ENCODE assay signal across 16 mouse cellular contexts in genomic region chr8:79351916-79352315, GRCm38 (mm10). TPM values are rescaled to one million over a fixed set of nuclear protein-coding genes. Genes with fewer than 3 reads are reported as not detected.
DNase-seq lines count a peak whose midpoint lies in the region; ATAC-seq and TF ChIP-seq lines count a peak whose summit lies in the region.
"Had no signal": no experiment of that assay in that cellular context is flagged by ENCODE, and none has a peak within 500 bp of the region (broad histone marks: within the 10 kb centered on the region; RNA-seq: fewer than 3 reads in every experiment).

No protein-coding gene starts in this region.

- H3K9me3 ChIP-seq in embryonic facial prominence, embryonic 15.5 days (replicated peaks): no peaks in the 10 kb centered on the region
- no peaks in the 10 kb centered on the region for H3K9me3 ChIP-seq in embryonic facial prominence, embryonic 10.5 days
- no peaks in the 10 kb centered on the region for H3K9me3 ChIP-seq in hindbrain, embryonic 13.5 days
- H3K9me3 ChIP-seq in hindbrain, embryonic 11.5 days (ENCODE audit: control insufficient read depth, low read length): no peaks in the 10 kb centered on the region
- no peaks in the 10 kb centered on the region for H3K9me3 ChIP-seq in E14TG2a.4 (ENCODE audit: low read length)
- H3K9me3 ChIP-seq: G1E; limb, embryonic 15.5 days had no signal

- peaks cover 49% of the 10 kb centered on the region for H3K4me1 ChIP-seq in embryonic facial prominence, embryonic 15.5 days
- peaks cover 26% of the 10 kb centered on the region for H3K4me1 ChIP-seq in embryonic facial prominence, embryonic 10.5 days
- peaks cover 45% of the 10 kb centered on the region for H3K4me1 ChIP-seq in hindbrain, embryonic 13.5 days (replicated peaks)
- H3K4me1 ChIP-seq in hindbrain, embryonic 11.5 days (replicated peaks; ENCODE audit: control insufficient read depth, insufficient read depth, low read length): no peaks in the 10 kb centered on the region
- peaks cover 31% of the 10 kb centered on the region for H3K4me1 ChIP-seq in E14TG2a.4 (replicated peaks; ENCODE audit: low read depth, low read length)
- H3K4me1 ChIP-seq in embryonic fibroblast, embryonic 13.5 days (ENCODE audit: control insufficient read depth, insufficient read depth, low read length): peaks cover 10% of the 10 kb centered on the region

- ATAC-seq in embryonic facial prominence, embryonic 15.5 days (ENCODE audit: insufficient number of reproducible peaks, low FRiP score, low TSS enrichment, low read depth): no peak
- ATAC-seq in hindbrain, embryonic 13.5 days (ENCODE audit: low FRiP score): no peak
- no peak for ATAC-seq in hindbrain, embryonic 11.5 days (ENCODE audit: low FRiP score)
- ATAC-seq: inflammation-experienced regulatory T-cells, adult 6 months; midbrain, embryonic 16.5 days had no signal

- no peak for TF ChIP-seq POLR2A in embryonic fibroblast, embryonic 13.5 days (IDR thresholded peaks at IDR 0.05; ENCODE audit: low read depth, low read length)

- H3K27ac ChIP-seq in embryonic facial prominence, embryonic 15.5 days (replicated peaks): 0 out of 2 replicates have a peak overlapping the region, but pooled peaks have one; percentile 11
- no peak overlapping the region for H3K27ac ChIP-seq in embryonic facial prominence, embryonic 10.5 days (replicated peaks)
- H3K27ac ChIP-seq in hindbrain, embryonic 13.5 days: peak overlapping the region; percentile 49; the same call in 1 of the 2 replicates
- no peak overlapping the region for H3K27ac ChIP-seq in hindbrain, embryonic 11.5 days (ENCODE audit: low read depth, low read length)
- H3K27ac ChIP-seq in embryonic fibroblast, embryonic 13.5 days (ENCODE audit: insufficient read depth, low read length): peak overlapping the region; percentile 43; the same call in 1 of the 2 replicates
- H3K27ac ChIP-seq: limb, embryonic 15.5 days had no signal

- H3K4me3 ChIP-seq in embryonic facial prominence, embryonic 15.5 days (replicated peaks): no peak overlapping the region
- no peak overlapping the region for H3K4me3 ChIP-seq in embryonic facial prominence, embryonic 10.5 days
- no peak overlapping the region for H3K4me3 ChIP-seq in hindbrain, embryonic 13.5 days
- H3K4me3 ChIP-seq in hindbrain, embryonic 11.5 days (ENCODE audit: low read depth, low read length): no peak overlapping the region
- H3K4me3 ChIP-seq in E14TG2a.4 (replicated peaks; ENCODE audit: low read length): peak overlapping the region; percentile 41; the same call in 1 of the 2 replicates
- H3K4me3 ChIP-seq in embryonic fibroblast, embryonic 13.5 days (ENCODE audit: insufficient read depth, low read length): no peak overlapping the region
- H3K4me3 ChIP-seq: limb, embryonic 15.5 days had no signal

- DNase-seq in embryonic facial prominence, embryonic 10.5 days (ENCODE audit: low spot score): no peak
- no peak for DNase-seq in hindbrain, embryonic 11.5 days (ENCODE audit: low spot score)
- DNase-seq in ovary, adult 18-20 months (ENCODE audit: low spot score): no peak
- no peak for DNase-seq in left cerebral cortex, adult 9 months (ENCODE audit: low spot score in 2 of 2)
- DNase-seq: adrenal gland, postnatal 25 days; kidney, postnatal 4 days; lung, adult 2 months; spleen, adult 18-20 months had no signal

- no peak for TF ChIP-seq CTCF in E14TG2a.4 (conservative IDR thresholded peaks at IDR 0.05; ENCODE audit: low read length)
- TF ChIP-seq CTCF in embryonic fibroblast, embryonic 13.5 days (IDR thresholded peaks at IDR 0.05; ENCODE audit: borderline replicate concordance, insufficient read depth, low read length): no peak

- no peak overlapping the region for H3K9ac ChIP-seq in embryonic facial prominence, embryonic 15.5 days
- H3K9ac ChIP-seq in hindbrain, embryonic 13.5 days: no peak overlapping the region
- H3K9ac ChIP-seq in hindbrain, embryonic 11.5 days (ENCODE audit: low read depth, low read length): no peak overlapping the region
- H3K9ac ChIP-seq: limb, embryonic 15.5 days had no signal

- H3K27me3 ChIP-seq in embryonic facial prominence, embryonic 15.5 days: no peaks in the 10 kb centered on the region
- H3K27me3 ChIP-seq in embryonic facial prominence, embryonic 10.5 days (replicated peaks; ENCODE audit: low read depth, poor library complexity, severe bottlenecking): no peaks in the 10 kb centered on the region
- no peaks in the 10 kb centered on the region for H3K27me3 ChIP-seq in hindbrain, embryonic 13.5 days
- no peaks in the 10 kb centered on the region for H3K27me3 ChIP-seq in hindbrain, embryonic 11.5 days (ENCODE audit: control insufficient read depth, insufficient read depth, low read length)
- H3K27me3 ChIP-seq in E14TG2a.4 (ENCODE audit: insufficient read depth, low read length): no peaks in the 10 kb centered on the region
- H3K27me3 ChIP-seq: limb, embryonic 15.5 days had no signal

- H3K36me3 ChIP-seq in embryonic facial prominence, embryonic 15.5 days: peaks cover 34% of the 10 kb centered on the region
- H3K36me3 ChIP-seq in embryonic facial prominence, embryonic 10.5 days (replicated peaks): peaks cover 90% of the 10 kb centered on the region
- peaks cover 49% of the 10 kb centered on the region for H3K36me3 ChIP-seq in hindbrain, embryonic 13.5 days
- H3K36me3 ChIP-seq in hindbrain, embryonic 11.5 days (ENCODE audit: control insufficient read depth, insufficient read depth, low read length): 0 out of 2 replicates have a peak, but pooled peaks cover 3% of the 10 kb centered on the region
- peaks cover 25% of the 10 kb centered on the region; the same call in 1 of the 2 replicates for H3K36me3 ChIP-seq in E14TG2a.4 (ENCODE audit: insufficient read depth, low read length)
- H3K36me3 ChIP-seq: G1E had no signal

- H3K4me2 ChIP-seq in embryonic facial prominence, embryonic 15.5 days (replicated peaks): no peak overlapping the region
- H3K4me2 ChIP-seq in hindbrain, embryonic 13.5 days: no peak overlapping the region
- H3K4me2 ChIP-seq in hindbrain, embryonic 11.5 days (replicated peaks; ENCODE audit: low read depth, low read length): no peak overlapping the region
- H3K4me2 ChIP-seq: limb, embryonic 15.5 days had no signal

- 74% methylated on average over 8 of the region's 8 CpGs for WGBS in embryonic facial prominence, embryonic 15.5 days
- WGBS in embryonic facial prominence, embryonic 10.5 days: 88% methylated on average over 8 of the region's 8 CpGs
- WGBS in hindbrain, embryonic 13.5 days: 72% methylated on average over 8 of the region's 8 CpGs
- 91% methylated on average over 8 of the region's 8 CpGs for WGBS in hindbrain, embryonic 11.5 days

RNA-seq across cellular contexts. Expression of gene Smad1, which starts 47.4 kb away (rescaled TPM):
- polyA plus RNA-seq in embryonic facial prominence, embryonic 15.5 days (2015; fragmentation: Nextera tagmentation; extraction: Ambion mirVana): 56.0 and 61.4 TPM in 2 replicates
- polyA plus RNA-seq in embryonic facial prominence, embryonic 10.5 days (2016; fragmentation: Nextera tagmentation; extraction: Ambion mirVana): 41.5 and 42.8 TPM in 2 replicates
- polyA plus RNA-seq in hindbrain, embryonic 13.5 days (2015; fragmentation: Nextera tagmentation; extraction: Ambion mirVana): 64.2 and 65.6 TPM in 2 replicates
- 62.6 and 73.4 TPM in 2 replicates for polyA plus RNA-seq in hindbrain, embryonic 11.5 days (2014; fragmentation: Nextera tagmentation; extraction: Ambion mirVana)
- polyA plus RNA-seq in embryonic fibroblast, embryonic 13.5 days (2011; ENCODE audit: insufficient read length, low read depth, missing spikeins): 27.3 and 30.5 TPM in 2 replicates

RNA-seq across cellular contexts. Expression of gene Mmaa, which starts 57.2 kb away (rescaled TPM):
- polyA plus RNA-seq in embryonic facial prominence, embryonic 15.5 days (2015; fragmentation: Nextera tagmentation; extraction: Ambion mirVana): 16.3 and 16.5 TPM in 2 replicates
- polyA plus RNA-seq in embryonic facial prominence, embryonic 10.5 days (2016; fragmentation: Nextera tagmentation; extraction: Ambion mirVana): 8.0 and 9.6 TPM in 2 replicates
- polyA plus RNA-seq in hindbrain, embryonic 13.5 days (2015; fragmentation: Nextera tagmentation; extraction: Ambion mirVana): 19.7 and 19.9 TPM in 2 replicates
- 12.2 and 12.5 TPM in 2 replicates for polyA plus RNA-seq in hindbrain, embryonic 11.5 days (2014; fragmentation: Nextera tagmentation; extraction: Ambion mirVana)
- polyA plus RNA-seq in embryonic fibroblast, embryonic 13.5 days (2011; ENCODE audit: insufficient read length, low read depth, missing spikeins): 8.6 and 12.0 TPM in 2 replicates

Comparison
In these comparisons a context has a peak if more than half of its experiments do, and no peak if none do; other contexts are left out.
1. H3K27ac ChIP-seq: peak in embryonic facial prominence, embryonic 15.5 days (single experiment), hindbrain, embryonic 13.5 days (single experiment) and embryonic fibroblast, embryonic 13.5 days (single experiment); none in embryonic facial prominence, embryonic 10.5 days (single experiment) and hindbrain, embryonic 11.5 days (single experiment).